Mouse (Mus musculus) embryonic fibroblast, embryonic 13.5 days (primary cell): ENCODE results near the gene Fxyd2. TPM values are rescaled to one million over a fixed set of nuclear protein-coding genes. Genes with fewer than 3 reads are reported as not detected.

Source experiments
- H3K27ac ChIP-seq: 2 replicates; pipeline ENCODE4 v1.5.1; 2012; ENCODE audit warnings: low read length, control low read depth, inconsistent platforms; ENCODE audit not compliant: insufficient read depth
- H3K4me1 ChIP-seq: 2 replicates; pipeline ENCODE4 v1.6.1; 2011; ENCODE audit warnings: low read length; ENCODE audit not compliant: control insufficient read depth, insufficient read depth
- H3K4me3 ChIP-seq: 2 replicates; pipeline ENCODE4 v1.5.1; 2011; ENCODE audit warnings: mild to moderate bottlenecking, control low read depth, low read length; ENCODE audit not compliant: insufficient read depth
- CTCF ChIP-seq: IDR thresholded peaks from 2 replicates; pipeline ENCODE4 v1.5.1; 2011; ENCODE audit warnings: mild to moderate bottlenecking, control low read depth, low read length, moderate library complexity, borderline replicate concordance; ENCODE audit not compliant: insufficient read depth
- POLR2A ChIP-seq: IDR thresholded peaks from 2 replicates; pipeline ENCODE4 v1.6.1; 2011; ENCODE audit warnings: low read depth, mild to moderate bottlenecking, control low read depth, low read length, moderate library complexity
- polyA plus RNA-seq: library from polyadenylated mRNA; stranded (reverse); fragments of >200 nt; gene quantifications from 2 replicates; pipeline ENCODE4 v1.2.4, GENCODE M21; 2011; ENCODE audit warnings: low read depth; ENCODE audit not compliant: missing spikeins, insufficient read length

The Fxyd2 gene
- polyA plus RNA-seq, 1 experiment = not detected

DNA sequence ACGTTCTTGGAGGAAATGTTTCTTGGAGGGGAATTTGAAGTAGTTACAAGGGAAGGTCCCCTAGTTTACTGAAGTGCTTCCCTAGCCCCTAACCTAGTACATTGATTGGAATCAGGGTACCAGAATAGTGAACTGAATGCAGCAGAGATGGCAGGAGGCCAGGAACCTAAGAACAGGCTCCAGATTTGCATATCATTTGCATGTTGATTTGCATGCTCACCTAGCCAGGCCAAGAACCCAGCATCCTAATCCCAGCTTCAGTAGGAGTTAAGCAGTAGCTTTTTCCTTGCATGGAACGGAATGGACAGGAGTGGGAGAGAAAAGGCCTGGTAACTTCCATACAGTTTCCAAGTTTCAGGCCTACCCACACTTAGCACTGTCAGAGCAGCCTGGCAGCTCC, 34.7 kb downstream of the Fxyd2 start:
- TF ChIP-seq POLR2A (no peak), CTCF (no peak)
- Histone ChIP-seq H3K27ac (no peak overlapping the region), H3K4me1 (no peaks in the 10 kb centered on the region), H3K4me3 (no peak overlapping the region)

DNA sequence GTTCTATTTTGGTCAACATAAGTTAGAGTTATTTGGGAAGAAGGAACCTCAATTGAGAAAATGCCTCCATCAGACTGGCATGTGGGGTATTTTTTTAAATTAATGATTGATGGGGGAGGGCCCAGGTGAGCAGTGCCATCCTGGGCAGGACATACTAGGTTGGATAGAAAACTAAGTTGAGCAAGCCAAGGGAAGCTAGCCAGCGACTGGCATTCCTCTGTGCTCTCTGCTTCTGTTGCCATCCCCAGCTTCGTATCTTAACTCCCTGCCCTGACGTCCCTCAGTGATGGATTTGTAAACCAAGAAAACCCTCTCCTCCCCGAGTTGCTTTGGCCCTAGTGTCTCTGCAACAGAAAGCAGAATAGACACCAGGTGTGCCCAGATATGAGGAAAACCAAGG, 39.6 kb downstream of the Fxyd2 start:
- H3K4me1 ChIP-seq = no peaks in the 10 kb centered on the region
- H3K27ac ChIP-seq = no peak overlapping the region

DNA sequence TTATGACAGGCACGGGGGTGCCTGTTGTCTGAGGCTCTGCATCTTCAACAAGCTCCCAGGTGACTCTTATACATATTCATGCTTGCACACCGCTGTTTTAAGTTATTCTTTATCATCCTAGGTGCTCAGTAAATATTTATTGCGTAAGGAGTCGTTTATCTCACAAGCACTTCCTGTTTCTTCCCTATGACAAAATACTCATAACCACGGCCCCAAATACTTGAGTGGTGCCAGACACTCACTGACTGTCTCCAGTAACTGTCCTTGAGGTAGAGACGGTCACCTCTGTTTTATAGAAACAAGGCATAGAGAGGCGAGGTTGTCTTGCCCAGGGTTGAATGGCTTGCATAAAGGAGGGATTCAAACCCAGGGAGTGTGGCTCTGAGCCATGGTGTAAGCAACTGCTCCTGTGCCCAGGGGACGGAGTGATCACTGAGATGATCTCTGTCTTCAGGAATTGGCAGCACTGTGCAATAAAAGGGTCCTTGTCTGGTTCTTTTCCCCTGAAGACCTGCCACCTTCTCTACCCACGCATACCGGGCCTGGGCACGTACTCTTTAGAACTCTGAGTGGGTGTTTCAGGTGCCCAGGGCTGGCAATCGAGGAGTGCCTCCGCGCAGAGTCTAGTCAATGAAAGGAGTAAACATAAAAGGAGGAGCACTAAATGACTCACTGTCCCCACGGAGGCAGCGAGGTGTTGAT, 40.8 kb downstream of the Fxyd2 start:
- Histone ChIP-seq H3K4me1 (no peaks in the 10 kb centered on the region), H3K4me3 (no peak overlapping the region), H3K27ac (no peak overlapping the region)
- TF ChIP-seq POLR2A = no peak
- no peak for TF ChIP-seq CTCF

More for the DNA sequence above, 39.6 kb downstream of the Fxyd2 start:
- H3K4me3 ChIP-seq = no peak overlapping the region
- TF ChIP-seq POLR2A (no peak), CTCF (no peak)

DNA sequence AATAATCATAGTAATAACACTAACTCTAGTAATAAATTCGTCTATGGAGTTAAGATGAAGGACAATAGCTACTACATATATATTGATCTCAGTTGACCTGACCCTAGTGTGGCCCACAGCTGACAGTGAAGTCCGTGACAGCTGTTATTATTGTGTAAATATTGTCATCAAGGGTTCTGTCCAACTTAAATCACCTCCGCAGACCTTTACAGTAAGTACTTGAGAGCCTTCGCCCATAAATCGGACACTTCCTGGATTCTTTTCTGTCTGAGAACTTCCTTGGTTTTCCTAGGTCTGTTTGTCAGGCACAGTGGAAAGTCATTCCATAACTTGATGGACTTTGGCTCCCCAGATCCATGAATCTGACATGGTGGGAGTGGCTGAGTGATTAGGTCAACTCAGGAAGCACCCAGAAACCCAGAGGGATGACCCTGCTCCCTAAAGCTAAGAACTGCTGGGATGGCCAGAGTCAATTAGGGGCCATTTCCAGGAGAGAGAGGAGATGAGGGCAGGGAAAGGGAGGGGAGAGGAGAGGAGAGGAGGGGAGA, 44.9 kb downstream of the Fxyd2 start:
- no peak overlapping the region for H3K27ac ChIP-seq
- H3K4me1 ChIP-seq = no peaks in the 10 kb centered on the region
- H3K4me3 ChIP-seq = no peak overlapping the region
- no peak for TF ChIP-seq CTCF
- TF ChIP-seq POLR2A = no peak

DNA sequence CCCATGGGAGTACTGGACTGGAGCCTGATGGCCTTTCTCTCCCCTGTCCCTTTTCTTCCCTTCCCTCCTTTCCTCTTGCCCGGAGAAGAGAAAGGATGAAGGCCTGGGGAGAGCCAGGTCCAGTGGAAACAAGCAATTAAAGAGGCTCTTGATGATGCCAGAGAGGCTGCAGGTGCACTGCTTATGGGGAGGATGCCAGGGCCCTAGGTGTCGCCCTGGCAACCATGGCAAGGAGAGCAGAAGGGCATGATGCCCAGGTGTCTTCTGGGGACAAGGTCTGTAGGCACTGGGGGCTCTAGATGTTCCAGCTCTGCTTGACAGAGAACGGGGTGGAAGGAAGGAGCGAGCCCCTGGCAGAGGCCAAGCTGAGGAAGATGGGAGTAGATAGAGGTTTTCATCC, 50.2 kb downstream of the Fxyd2 start:
- Histone ChIP-seq H3K4me3 (no peak overlapping the region), H3K27ac (no peak overlapping the region), H3K4me1 (no peaks in the 10 kb centered on the region)
- TF ChIP-seq CTCF (no peak), POLR2A (no peak)

DNA sequence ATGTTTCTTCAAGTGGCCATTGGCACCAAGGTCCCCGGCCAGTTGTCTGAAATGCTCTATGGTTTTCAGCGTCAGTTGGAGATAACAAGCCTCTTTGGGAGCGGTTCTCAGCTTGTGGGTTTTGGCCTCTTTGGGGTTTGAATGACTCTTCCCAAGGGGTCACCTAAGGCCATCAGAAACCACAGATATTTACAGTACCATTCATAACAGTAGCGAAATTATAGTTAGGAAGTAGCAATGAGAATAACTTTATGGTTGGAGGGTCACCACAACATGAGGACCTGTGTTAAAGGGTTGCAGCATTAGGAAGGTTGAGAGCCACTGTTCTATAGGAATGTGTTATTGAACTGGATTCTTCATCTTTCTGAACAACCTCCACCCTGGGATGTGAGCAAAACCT, 51.9 kb downstream of the Fxyd2 start:
- no peaks in the 10 kb centered on the region for H3K4me1 ChIP-seq
- H3K27ac ChIP-seq = no peak overlapping the region
- TF ChIP-seq POLR2A (no peak), CTCF (no peak)
- H3K4me3 ChIP-seq = no peak overlapping the region

DNA sequence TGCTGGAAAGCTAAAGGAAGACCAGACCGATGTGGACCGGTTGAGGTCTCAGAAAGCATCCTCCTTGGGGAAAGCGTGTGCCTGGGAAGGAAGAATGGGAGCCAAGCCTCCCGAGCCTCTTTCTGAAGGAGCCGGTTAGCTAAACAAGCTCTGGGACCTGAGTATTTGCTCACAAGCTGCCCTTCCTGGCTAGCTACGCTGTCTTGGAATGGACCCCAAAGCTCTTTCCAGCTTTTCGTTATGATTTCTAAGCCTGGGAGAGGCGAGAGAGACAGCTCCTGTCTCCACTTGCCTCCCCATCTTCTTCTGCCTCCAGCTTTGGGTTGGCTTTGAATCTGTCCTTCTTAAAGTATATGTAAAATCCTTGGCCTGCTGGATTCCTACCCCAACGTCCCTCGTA, 54.6 kb downstream of the Fxyd2 start:
- H3K27ac ChIP-seq = no peak overlapping the region
- H3K4me1 ChIP-seq = no peaks in the 10 kb centered on the region
- TF ChIP-seq POLR2A (no peak), CTCF (no peak)
- no peak overlapping the region for H3K4me3 ChIP-seq

DNA sequence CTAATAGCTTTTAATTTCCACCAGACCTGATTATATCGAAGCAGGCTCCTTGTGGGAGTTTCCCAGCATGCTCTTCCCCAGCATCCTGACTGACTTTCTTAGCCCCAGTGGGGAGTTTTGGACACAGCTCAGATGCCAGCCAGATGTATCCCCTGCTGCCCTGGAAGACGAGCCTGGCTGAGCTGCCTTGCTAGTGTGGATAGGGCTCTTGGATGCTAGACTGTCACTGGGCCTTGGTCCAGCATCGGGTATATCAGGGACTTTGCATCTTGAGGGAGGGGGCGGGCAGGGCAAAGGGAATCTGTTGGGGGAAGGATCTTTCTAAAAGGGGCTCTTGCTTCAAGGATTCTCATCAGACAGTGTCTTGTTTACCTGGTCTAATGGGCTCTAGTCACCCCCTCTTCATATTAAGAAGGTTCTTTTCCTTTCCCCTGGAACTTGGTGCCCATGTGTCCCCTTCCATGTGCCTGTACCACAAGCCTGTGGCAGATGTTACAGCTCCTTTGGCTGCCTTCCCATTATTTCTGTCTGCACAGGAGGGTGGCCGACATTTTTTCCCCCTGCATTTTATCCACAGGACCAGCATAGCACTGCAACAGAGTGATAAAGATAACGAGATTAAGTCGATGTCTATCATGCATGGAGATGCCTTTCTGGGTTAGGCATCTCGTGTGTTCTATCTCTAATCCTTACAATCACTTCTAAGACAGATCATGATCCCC, 55.6 kb downstream of the Fxyd2 start:
- H3K4me3 ChIP-seq = no peak overlapping the region
- no peak overlapping the region for H3K27ac ChIP-seq
- TF ChIP-seq CTCF = no peak
- no peak for TF ChIP-seq POLR2A
- no peaks in the 10 kb centered on the region for H3K4me1 ChIP-seq

DNA sequence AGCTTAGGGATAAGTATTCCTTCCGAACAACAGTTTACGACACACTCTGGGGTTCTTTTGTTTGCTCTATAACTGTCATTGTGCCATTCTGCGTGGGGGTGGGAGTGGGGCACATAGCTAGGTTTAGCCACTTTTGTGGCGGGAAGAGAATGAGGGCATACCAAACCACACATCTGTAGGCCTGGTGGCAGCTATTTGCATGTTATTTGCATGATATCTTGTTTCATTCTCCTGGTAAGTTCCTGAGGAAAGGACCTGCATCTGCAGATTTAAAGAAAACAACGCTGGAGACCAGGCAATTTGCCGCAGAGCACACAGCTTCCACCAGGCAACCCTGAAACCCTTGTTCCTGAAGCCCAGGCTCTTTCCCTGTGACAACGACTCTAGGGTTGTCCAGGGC, 57.7 kb downstream of the Fxyd2 start:
- TF ChIP-seq POLR2A (no peak), CTCF (no peak)
- Histone ChIP-seq H3K27ac (no peak overlapping the region), H3K4me3 (no peak overlapping the region)

DNA sequence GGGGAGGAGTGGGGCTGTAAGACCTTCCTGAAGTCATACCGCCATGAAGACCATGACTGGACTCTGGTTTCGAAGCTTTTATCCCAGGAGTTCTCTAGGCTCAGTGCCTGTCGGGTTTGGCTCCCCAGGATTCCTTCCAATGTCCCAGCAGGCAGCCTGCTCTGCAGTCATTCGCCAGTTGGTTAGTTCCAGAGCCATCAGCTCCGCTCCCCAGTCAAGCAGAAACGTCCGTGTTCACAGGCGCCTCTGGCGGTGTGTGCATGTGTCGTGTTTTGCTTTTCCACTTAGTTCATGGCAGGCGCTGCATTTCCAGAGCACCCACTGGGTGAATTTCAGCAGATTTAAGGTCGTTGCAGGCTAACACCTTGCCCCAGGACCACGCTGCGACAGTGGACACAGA, 58.9 kb downstream of the Fxyd2 start:
- Histone ChIP-seq H3K27ac (no peak overlapping the region), H3K4me3 (no peak overlapping the region), H3K4me1 (no peaks in the 10 kb centered on the region)
- TF ChIP-seq CTCF (no peak), POLR2A (no peak)

More for the DNA sequence above, 57.7 kb downstream of the Fxyd2 start:
- H3K4me1 ChIP-seq = no peaks in the 10 kb centered on the region

Other genes with a start within 250 kb of the Fxyd2 start
- gene BC049352, start 217.7 kb upstream of the Fxyd2 start, polyA plus RNA-seq = not detected in 2 replicates
- gene Tmprss4, start 195.6 kb upstream of the Fxyd2 start, polyA plus RNA-seq = not detected in 2 replicates
- gene Il10ra, start 130.5 kb upstream of the Fxyd2 start, polyA plus RNA-seq = 0.65 TPM in 1 of 2 replicates, not detected in the other
- gene Tmprss13, start 80.6 kb upstream of the Fxyd2 start, polyA plus RNA-seq = not detected in 2 replicates
- 4.0 and 20.6 TPM in 2 replicates for gene Fxyd6, start 29.5 kb upstream of the Fxyd2 start, polyA plus RNA-seq
- gene Dscaml1, start 27.0 kb downstream of the Fxyd2 start, polyA plus RNA-seq = not detected in 2 replicates